Mouse (Mus musculus): ENCODE results near the gene Sec14l2.

DNA sequence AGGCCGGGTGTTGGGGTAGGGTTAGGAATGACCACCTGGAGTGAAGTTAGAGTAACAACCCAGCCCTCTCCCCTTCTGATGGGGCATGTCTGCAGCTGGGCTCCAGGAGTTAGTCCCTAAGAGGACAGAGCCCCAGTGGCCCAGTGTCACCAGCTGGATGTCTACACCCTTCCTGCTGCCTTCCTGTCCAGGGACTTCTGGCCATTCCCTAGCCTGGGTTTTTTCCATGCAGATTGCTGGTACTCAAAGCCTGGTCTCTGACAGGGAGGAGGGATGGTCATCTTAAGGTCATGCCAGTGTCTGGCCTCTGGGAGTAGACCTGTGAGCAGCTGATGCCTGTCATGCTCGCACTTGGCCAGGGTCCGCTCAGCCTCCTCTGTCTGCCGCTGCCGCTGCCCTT is 24.9 kb upstream of the Sec14l2 start:
- TF ChIP-seq CTCF (IDR thresholded peaks at IDR 0.05) (no peak), EP300 (IDR thresholded peaks at IDR 0.05) (no peak)
